Mouse (Mus musculus) liver (tissue): ENCODE results near the gene Dll4.
A peak's percentile ranks its signal among the peaks of the same experiment; 100 is the strongest.

Source experiments
- DNase-seq: peaks from one replicate; pipeline ENCODE4 v3.0.0-alpha.2; 2020; ENCODE audit warnings: mixed read lengths

Dll4 gene

GRCm38 (mm10) chr2:119312380-119312958 lies 13.1 kb upstream of the Dll4 start:
- DNase-seq, result no peak

DNA sequence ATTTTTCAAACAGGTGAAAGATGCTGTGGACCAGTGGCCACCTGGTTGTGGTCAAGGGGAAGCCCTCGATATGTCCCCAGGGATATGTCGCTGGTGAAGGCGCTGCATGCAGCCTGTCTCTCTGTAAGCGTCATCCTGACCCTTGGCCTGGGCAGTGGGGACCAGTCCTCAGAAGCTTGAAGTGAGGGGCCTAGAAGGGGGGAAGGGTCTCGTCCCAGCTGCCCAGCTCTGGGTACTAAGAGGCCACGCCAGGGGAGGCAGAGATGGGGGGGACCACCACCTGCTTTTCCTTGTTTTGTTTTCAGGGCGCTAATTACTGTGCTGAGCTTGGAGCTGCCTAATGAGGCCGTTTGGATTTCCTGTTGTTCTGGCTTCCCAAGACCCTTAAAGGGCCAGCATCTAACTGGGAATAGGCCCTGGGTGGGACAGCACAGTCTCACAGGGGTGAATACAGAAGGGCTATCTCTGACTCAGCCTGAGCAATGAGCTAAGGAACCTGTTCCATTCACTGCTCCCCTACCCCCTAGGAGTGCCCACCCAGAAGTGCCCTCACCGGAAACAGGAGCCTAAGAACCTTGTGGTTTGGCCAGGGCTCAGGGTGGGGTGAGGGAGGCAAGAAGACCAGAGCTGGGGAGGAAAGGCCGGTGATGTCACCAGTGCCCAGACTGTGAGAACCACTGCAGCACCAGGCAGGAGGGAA lies 11.7 kb upstream of the Dll4 start:
- DNase-seq, result no peak

- no peak for DNase-seq
These were observed 10.8 kb upstream of the Dll4 start for GRCm38 (mm10) chr2:119314742-119315310.

DNA sequence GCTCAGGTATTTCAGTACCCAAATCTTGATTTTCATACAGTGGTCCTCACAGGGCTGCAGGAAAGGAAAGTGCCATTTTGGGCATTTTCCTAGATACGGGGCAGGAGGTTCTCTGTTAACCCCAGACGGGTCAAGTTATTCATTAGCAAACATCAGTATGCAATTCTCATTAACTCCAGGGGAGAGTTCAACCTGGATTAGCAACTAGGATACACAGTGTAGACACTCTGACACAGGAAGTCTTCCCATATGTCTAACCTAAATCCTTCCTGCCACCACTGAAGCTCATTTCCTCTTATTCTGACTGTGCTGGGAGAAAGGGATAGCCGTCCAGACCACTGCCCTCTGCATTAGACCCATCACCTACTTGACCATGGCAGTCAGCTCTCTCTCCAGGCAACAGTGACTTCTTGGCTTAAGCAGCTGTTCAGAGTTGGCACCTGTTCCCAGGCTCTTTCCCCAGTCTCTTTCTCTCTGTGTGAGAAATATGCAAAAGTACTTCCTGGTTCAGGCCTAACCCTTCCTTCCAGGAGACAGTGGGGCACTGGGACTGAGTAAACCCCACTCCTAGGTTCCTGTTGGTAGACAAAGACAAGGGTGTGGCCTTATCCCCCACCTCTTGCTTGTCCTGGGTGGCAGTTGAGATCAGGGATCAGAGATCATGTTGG lies 7.4 kb upstream of the Dll4 start:
- DNase-seq, result no peak

DNA sequence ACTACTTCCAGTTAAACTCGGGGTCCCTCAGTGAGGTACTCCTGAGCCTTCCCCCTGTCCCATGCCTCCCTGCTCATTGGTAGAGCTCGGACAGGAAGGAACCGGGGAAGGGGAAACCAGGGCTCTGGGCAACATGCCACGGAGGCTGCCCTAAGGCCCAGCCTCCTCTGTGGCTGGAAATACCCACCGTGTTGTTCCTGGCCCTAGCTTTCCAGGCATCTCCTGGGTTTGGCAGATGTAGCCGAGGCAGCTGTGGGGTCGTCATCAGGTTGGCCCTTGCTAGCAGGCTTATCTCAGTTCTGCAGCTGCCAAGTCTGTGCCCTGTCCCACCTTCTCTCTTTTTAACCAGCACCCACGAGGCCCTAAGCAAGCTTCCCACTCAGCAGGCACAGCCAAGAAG lies 5.0 kb upstream of the Dll4 start:
- peak; percentile 54 for DNase-seq

DNA sequence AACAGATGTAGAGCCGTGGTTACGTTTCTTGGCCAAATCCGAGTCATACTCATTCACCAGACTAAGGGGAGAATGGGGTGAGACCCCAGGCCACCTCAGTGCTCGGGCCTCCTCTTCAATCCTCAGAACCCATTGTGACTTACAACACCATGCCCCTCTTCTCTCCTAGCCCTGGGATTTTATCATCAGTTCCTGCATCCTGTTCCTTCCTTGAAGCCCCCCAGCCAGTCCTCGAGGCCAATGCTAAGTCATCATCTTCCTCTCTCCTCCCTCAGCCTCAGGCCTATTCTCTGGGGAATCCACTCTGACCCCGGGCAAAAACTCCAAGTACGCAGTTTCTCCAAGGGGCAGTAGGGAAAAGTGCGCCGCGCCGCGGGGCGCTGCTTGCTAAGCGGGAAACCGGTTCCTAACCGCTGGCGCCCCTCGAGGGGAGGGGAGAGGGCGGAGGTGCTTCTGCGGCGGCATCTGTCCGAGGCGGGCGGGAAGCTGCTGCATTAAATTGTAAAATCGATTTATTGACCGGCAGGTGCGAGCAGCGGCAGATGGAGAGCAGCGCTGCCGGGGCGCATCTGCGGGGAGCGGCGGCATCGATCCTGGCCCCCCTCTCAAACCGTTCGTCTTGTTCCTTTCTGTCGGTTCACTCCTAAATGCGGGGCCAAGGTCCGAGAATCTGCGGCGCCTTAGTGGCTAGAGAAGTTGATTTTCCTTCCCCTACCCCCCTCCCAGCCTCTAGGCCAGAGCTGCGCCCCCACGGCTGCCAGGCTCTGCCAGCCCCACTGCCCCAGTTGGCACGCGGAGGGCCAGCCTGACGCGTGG lies 3.6 kb upstream of the Dll4 start:
- peak; percentile 54 for DNase-seq

- peak; percentile 72 for DNase-seq
These were observed 2.8 kb upstream of the Dll4 start for GRCm38 (mm10) chr2:119322587-119323300.

GRCm38 (mm10) chr2:119323866-119324575 lies 1.6 kb upstream of the Dll4 start:
- peak; percentile 40 for DNase-seq

- peak; percentile 40 for DNase-seq
These were observed 837 bp upstream of the Dll4 start for GRCm38 (mm10) chr2:119324576-119325318.

- DNase-seq, result no peak
These were observed 847 bp downstream of the Dll4 start for GRCm38 (mm10) chr2:119326161-119327101.

- DNase-seq, result peak; percentile 57
These were observed 1.5 kb downstream of the Dll4 start for GRCm38 (mm10) chr2:119327102-119327480.

GRCm38 (mm10) chr2:119327942-119328526 lies 2.5 kb downstream of the Dll4 start:
- DNase-seq, result no peak

GRCm38 (mm10) chr2:119328546-119328945 lies 3.0 kb downstream of the Dll4 start:
- no peak for DNase-seq

GRCm38 (mm10) chr2:119329123-119329817 lies 3.7 kb downstream of the Dll4 start:
- no peak for DNase-seq

- DNase-seq, result no peak
These were observed 5.2 kb downstream of the Dll4 start for GRCm38 (mm10) chr2:119330795-119331194.

DNA sequence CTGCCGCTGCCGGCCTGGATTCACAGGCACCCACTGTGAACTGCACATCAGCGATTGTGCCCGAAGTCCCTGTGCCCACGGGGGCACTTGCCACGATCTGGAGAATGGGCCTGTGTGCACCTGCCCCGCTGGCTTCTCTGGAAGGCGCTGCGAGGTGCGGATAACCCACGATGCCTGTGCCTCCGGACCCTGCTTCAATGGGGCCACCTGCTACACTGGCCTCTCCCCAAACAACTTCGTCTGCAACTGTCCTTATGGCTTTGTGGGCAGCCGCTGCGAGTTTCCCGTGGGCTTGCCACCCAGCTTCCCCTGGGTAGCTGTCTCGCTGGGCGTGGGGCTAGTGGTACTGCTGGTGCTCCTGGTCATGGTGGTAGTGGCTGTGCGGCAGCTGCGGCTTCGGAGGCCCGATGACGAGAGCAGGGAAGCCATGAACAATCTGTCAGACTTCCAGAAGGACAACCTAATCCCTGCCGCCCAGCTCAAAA lies 6.6 kb downstream of the Dll4 start:
- no peak for DNase-seq

GRCm38 (mm10) chr2:119334135-119334534 lies 8.6 kb downstream of the Dll4 start:
- no peak for DNase-seq

DNA sequence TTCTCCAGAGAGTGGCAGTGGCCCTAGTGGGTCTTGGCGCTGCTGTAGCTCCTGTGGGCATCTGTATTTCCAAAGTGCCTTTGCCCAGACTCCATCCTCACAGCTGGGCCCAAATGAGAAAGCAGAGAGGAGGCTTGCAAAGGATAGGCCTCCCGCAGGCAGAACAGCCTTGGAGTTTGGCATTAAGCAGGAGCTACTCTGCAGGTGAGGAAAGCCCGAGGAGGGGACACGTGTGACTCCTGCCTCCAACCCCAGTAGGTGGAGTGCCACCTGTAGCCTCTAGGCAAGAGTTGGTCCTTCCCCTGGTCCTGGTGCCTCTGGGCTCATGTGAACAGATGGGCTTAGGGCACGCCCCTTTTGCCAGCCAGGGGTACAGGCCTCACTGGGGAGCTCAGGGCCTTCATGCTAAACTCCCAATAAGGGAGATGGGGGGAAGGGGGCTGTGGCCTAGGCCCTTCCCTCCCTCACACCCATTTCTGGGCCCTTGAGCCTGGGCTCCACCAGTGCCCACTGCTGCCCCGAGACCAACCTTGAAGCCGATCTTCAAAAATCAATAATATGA lies 9.5 kb downstream of the Dll4 start:
- no peak for DNase-seq
